Mouse (Mus musculus) midbrain, postnatal 0 days (tissue): ENCODE results near the gene Rasal1. TPM values are rescaled to one million over a fixed set of nuclear protein-coding genes. Genes with fewer than 3 reads are reported as not detected.

Experiments
- ATAC-seq: fragments of 200-750 bp; cut with Nextera tagmentation; 2 replicates; pipeline ENCODE4 v1.8.0; 2017; ENCODE audit warnings: moderate number of reproducible peaks, mild to moderate bottlenecking, moderate TSS enrichment, moderate library complexity; ENCODE audit not compliant: low FRiP score
- DNase-seq: peaks from one replicate; pipeline ENCODE4 v3.0.0-alpha.2; 2015; ENCODE audit warnings: low spot score
- H3K27ac ChIP-seq: fragments of 300-500 bp; sonication (generic); 2 replicates; pipeline ENCODE4 v1.5.1; 2014; ENCODE audit warnings: low read depth, mild to moderate bottlenecking, low read length, mixed read lengths
- H3K27me3 ChIP-seq: fragments of 300-500 bp; sonication (generic); 2 replicates; pipeline ENCODE4 v1.6.1; 2014; ENCODE audit warnings: low read length, control low read depth, mixed read lengths; ENCODE audit not compliant: insufficient read depth
- H3K36me3 ChIP-seq: fragments of 300-500 bp; sonication (generic); 2 replicates; pipeline ENCODE4 v1.6.1; 2014; ENCODE audit warnings: low read length, control low read depth, mixed read lengths; ENCODE audit not compliant: insufficient read depth
- H3K4me1 ChIP-seq: fragments of 300-500 bp; sonication (generic); 2 replicates; pipeline ENCODE4 v1.6.1; 2014; ENCODE audit warnings: mild to moderate bottlenecking, control low read depth, antibody characterized with exemption, low read length, mixed read lengths; ENCODE audit not compliant: insufficient read depth
- H3K4me2 ChIP-seq: fragments of 300-500 bp; sonication (generic); 2 replicates; pipeline ENCODE4 v1.6.1; 2014; ENCODE audit warnings: low read depth, mild to moderate bottlenecking, low read length, mixed read lengths; ENCODE audit not compliant: poor library complexity, severe bottlenecking
- H3K4me3 ChIP-seq: fragments of 300-500 bp; sonication (generic); 2 replicates; pipeline ENCODE4 v1.5.1; 2014; ENCODE audit warnings: low read depth, mild to moderate bottlenecking, low read length, moderate library complexity
- H3K9ac ChIP-seq: fragments of 300-500 bp; sonication (generic); replicated peaks from 2 replicates; pipeline ENCODE4 v1.6.1; 2014; ENCODE audit warnings: mild to moderate bottlenecking, low read length, moderate library complexity, mixed read lengths; ENCODE audit not compliant: poor library complexity, severe bottlenecking
- H3K9me3 ChIP-seq: fragments of 300-500 bp; sonication (generic); 2 replicates; pipeline ENCODE4 v1.6.1; 2016; ENCODE audit warnings: low read length, control low read depth
- CTCF ChIP-seq: IDR thresholded peaks from 2 replicates; pipeline ENCODE4 v1.5.1; 2016; ENCODE audit warnings: antibody characterized with exemption, mild to moderate bottlenecking
- WGBS: fragments of 180-500 bp; shearing (Covaris S2); extraction: QIAGEN DNeasy Blood & Tissue Kit; methylation state at CpG from one replicate; pipeline ENCODE4 v1.1.7; 2014; 5-methylcytosine and 5-hydroxymethylcytosine counted together
- polyA plus RNA-seq: library from polyadenylated mRNA; unstranded; fragments of >200 nt; fragmentation: Nextera tagmentation; extraction: Ambion mirVana; gene quantifications from 2 replicates; pipeline ENCODE4 v1.2.1, GENCODE M21; 2015
- total RNA-seq: library from RNA; depleted of rRNA; stranded (reverse); fragments of >200 nt; gene quantifications from 2 replicates; pipeline ENCODE4 v1.2.3, GENCODE M21; 2014

Rasal1 gene
- total and polyA plus RNA-seq, 2 experiments from 2014 or later = 9.9 to 24.7 TPM

DNA sequence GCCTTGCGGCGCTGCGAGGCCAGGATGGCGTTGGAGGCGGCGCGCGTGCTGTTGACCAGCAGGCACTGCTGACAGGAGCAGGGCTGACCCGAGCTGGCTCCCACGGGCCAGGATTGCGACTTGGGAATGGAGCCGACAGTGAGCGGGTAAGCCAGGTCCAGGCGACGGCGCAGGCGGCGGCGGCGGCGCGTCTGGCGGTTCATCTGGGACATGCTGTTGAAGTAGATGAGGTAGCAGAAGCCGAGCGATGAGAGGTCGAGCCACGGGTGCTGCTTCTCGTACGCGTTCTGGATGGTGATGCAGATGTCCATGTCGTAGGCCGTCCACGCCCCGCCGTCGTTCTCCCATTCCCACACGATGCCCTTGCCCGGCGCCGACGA lies 46.1 kb downstream of the Rasal1 start:
- no peaks in the 10 kb centered on the region for H3K9me3 ChIP-seq
- H3K27me3 ChIP-seq = no peaks in the 10 kb centered on the region
- no peak for TF ChIP-seq CTCF
- H3K9ac ChIP-seq = no peak overlapping the region
- H3K27ac ChIP-seq = no peak overlapping the region
- H3K4me2 ChIP-seq = no peak overlapping the region
- peaks cover 33% of the 10 kb centered on the region for H3K36me3 ChIP-seq
- 17% methylated on average over 39 of the region's 41 CpGs for WGBS
- H3K4me1 ChIP-seq = peaks cover 5% of the 10 kb centered on the region; the same call in 1 of the 2 replicates
- no peak overlapping the region for H3K4me3 ChIP-seq
- DNase-seq = no peak
- ATAC-seq = no peak

- 80% methylated on average over 16 of the region's 16 CpGs for WGBS
- H3K4me1 ChIP-seq = peaks cover 5% of the 10 kb centered on the region; the same call in 1 of the 2 replicates
- H3K27me3 ChIP-seq = no peaks in the 10 kb centered on the region
- no peak overlapping the region for H3K9ac ChIP-seq
- DNase-seq (peak; percentile 64), ATAC-seq (no peak)
- H3K36me3 ChIP-seq = peaks cover 21% of the 10 kb centered on the region
- no peak overlapping the region for H3K4me3 ChIP-seq
- no peaks in the 10 kb centered on the region for H3K9me3 ChIP-seq
- TF ChIP-seq CTCF = no peak
- H3K4me2 ChIP-seq = no peak overlapping the region
- H3K27ac ChIP-seq = no peak overlapping the region
Observed at GRCm38 (mm10) chr5:120696057-120696743, 47.6 kb downstream of the Rasal1 start.

GRCm38 (mm10) chr5:120696865-120697264 lies 48.3 kb downstream of the Rasal1 start:
- H3K4me1 ChIP-seq = peaks cover 5% of the 10 kb centered on the region; the same call in 1 of the 2 replicates
- H3K4me2 ChIP-seq = no peak overlapping the region
- 66% methylated on average over 4 of the region's 4 CpGs for WGBS
- H3K9me3 ChIP-seq = no peaks in the 10 kb centered on the region
- DNase-seq (no peak), ATAC-seq (no peak)
- H3K36me3 ChIP-seq = peaks cover 15% of the 10 kb centered on the region
- H3K4me3 ChIP-seq = no peak overlapping the region
- no peak overlapping the region for H3K9ac ChIP-seq
- TF ChIP-seq CTCF = no peak
- no peak overlapping the region for H3K27ac ChIP-seq
- H3K27me3 ChIP-seq = no peaks in the 10 kb centered on the region

GRCm38 (mm10) chr5:120698181-120698580 lies 49.6 kb downstream of the Rasal1 start:
- Histone ChIP-seq H3K27ac (peak overlapping the region; percentile 67; the same call in 1 of the 2 replicates), H3K4me3 (no peak overlapping the region), H3K36me3 (peaks cover 9% of the 10 kb centered on the region), H3K27me3 (no peaks in the 10 kb centered on the region), H3K9me3 (no peaks in the 10 kb centered on the region), H3K9ac (no peak overlapping the region), H3K4me2 (no peak overlapping the region), H3K4me1 (peaks cover 5% of the 10 kb centered on the region; the same call in 1 of the 2 replicates)
- ATAC-seq = no peak
- TF ChIP-seq CTCF = no peak
- DNase-seq = no peak
- 73% methylated on average over 3 of the region's 3 CpGs for WGBS

DNA sequence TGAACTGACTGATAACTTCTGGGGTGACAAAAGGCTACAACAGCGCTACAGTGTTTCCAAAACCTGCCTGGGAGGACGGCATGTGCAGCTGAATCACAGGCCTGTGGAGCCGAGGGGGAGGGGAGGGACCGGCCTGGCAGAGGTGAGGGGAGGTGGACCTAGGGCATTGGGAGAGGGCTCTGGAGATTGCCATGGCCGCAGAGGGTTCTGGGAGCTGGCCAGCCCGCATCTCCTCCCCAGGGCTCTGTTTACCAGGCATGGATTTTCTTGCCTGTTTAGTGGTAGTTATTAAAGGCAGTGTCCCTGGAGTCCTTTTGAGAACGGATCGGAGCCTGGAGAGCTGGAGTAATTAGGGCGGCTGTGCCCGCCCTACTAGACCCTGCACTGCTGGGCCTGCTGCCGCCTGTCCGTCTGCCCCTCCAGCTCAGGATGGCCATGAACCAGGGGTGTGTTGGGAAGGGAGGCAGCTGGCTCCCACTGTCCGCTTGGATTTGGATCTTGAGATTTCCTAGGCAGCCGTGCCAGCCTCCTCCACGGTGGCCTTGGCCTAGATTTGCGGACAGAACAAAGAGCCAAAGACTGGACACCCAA lies 50.3 kb downstream of the Rasal1 start:
- Histone ChIP-seq H3K9me3 (no peaks in the 10 kb centered on the region), H3K36me3 (peaks cover 7% of the 10 kb centered on the region), H3K4me1 (peaks cover 5% of the 10 kb centered on the region; the same call in 1 of the 2 replicates), H3K4me3 (no peak overlapping the region), H3K27ac (peak overlapping the region; percentile 67), H3K9ac (no peak overlapping the region), H3K27me3 (no peaks in the 10 kb centered on the region), H3K4me2 (no peak overlapping the region)
- peak; percentile 36; the same call in 1 of the 2 replicates for ATAC-seq
- TF ChIP-seq CTCF = no peak
- peak; percentile 71 for DNase-seq
- WGBS = 22% methylated on average over 16 of the region's 16 CpGs
